Mouse (Mus musculus) thymus, postnatal 14 days (tissue): ENCODE data around the gene Gas2l1.

Experiments used
- DNase-seq: peaks from one replicate; pipeline ENCODE4 v3.0.0; 2021

Gas2l1 gene

GRCm38 (mm10) chr11:5040585-5040984 is 24.5 kb downstream of the Gas2l1 start:
- DNase-seq = no peak

GRCm38 (mm10) chr11:5037146-5037854 is 27.8 kb downstream of the Gas2l1 start:
- DNase-seq = no peak

- no peak for DNase-seq
These were observed 29.7 kb downstream of the Gas2l1 start for GRCm38 (mm10) chr11:5035421-5035820.

- DNase-seq = no peak
These were observed 32.0 kb downstream of the Gas2l1 start for GRCm38 (mm10) chr11:5033136-5033535.

GRCm38 (mm10) chr11:5032706-5033105 is 32.4 kb downstream of the Gas2l1 start:
- no peak for DNase-seq

- DNase-seq = no peak
These were observed 36.9 kb downstream of the Gas2l1 start for GRCm38 (mm10) chr11:5028228-5028627.

GRCm38 (mm10) chr11:5025108-5025507 is 40.0 kb downstream of the Gas2l1 start:
- no peak for DNase-seq

GRCm38 (mm10) chr11:5017506-5017905 is 47.6 kb downstream of the Gas2l1 start:
- DNase-seq = no peak

- DNase-seq = no peak
These were observed 48.8 kb downstream of the Gas2l1 start for GRCm38 (mm10) chr11:5016286-5016685.

GRCm38 (mm10) chr11:5015720-5016119 is 49.4 kb downstream of the Gas2l1 start:
- peak; percentile 41 for DNase-seq

GRCm38 (mm10) chr11:5012213-5012715 is 52.9 kb downstream of the Gas2l1 start:
- DNase-seq = no peak

GRCm38 (mm10) chr11:5011480-5011879 is 53.6 kb downstream of the Gas2l1 start:
- DNase-seq = no peak

- DNase-seq = no peak
These were observed 54.9 kb downstream of the Gas2l1 start for GRCm38 (mm10) chr11:5010205-5010604.

GRCm38 (mm10) chr11:5009354-5010074 is 55.6 kb downstream of the Gas2l1 start:
- no peak for DNase-seq

- DNase-seq = no peak
These were observed 56.3 kb downstream of the Gas2l1 start for GRCm38 (mm10) chr11:5008867-5009266.

GRCm38 (mm10) chr11:5007186-5007585 is 57.9 kb downstream of the Gas2l1 start:
- DNase-seq = no peak

- no peak for DNase-seq
These were observed 59.6 kb downstream of the Gas2l1 start for GRCm38 (mm10) chr11:5005528-5005927.
